Mouse (Mus musculus): ENCODE measurements at regions not wholly inside any gene's neighbourhood (a gene's known extent, or its start where the extent isn't known, plus 50 kb on each side); places are given as distances from the start of the nearest gene placed in this dataset.

DNA sequence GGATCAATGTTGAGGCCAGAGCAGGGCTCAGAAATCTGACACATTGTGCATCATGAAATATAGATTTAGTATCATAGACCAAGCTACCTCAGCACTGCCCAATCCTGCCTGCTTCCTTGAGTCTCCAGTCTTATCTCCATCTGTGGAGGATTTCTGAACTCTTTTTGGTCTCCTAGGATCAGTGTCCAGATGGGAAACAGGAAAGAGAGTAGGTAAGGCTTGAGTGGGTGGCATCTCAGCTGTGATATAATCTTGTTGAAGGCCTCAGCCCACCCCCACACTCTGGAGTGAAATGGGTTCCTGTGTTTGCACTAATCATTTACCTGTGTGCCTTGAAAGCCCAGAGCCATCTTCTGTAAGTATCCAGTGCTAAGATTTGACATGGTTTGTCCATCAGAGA lies 74.3 kb upstream of the Aff3 start:
- Histone ChIP-seq H3K27ac (ENCODE audit: insufficient read depth, low read length) (no peak overlapping the region), H3K4me3 (replicated peaks; ENCODE audit: insufficient read depth, low read depth, low read length) (no peak overlapping the region), H3K4me1 (ENCODE audit: control insufficient read depth, insufficient read depth, low read length) (0 out of 2 replicates have a peak, but pooled peaks cover 2% of the 10 kb centered on the region), H3K27me3 (ENCODE audit: control insufficient read depth, insufficient read depth, low read length) (no peaks in the 10 kb centered on the region)
- TF ChIP-seq POLR2A (IDR thresholded peaks at IDR 0.05; ENCODE audit: borderline replicate concordance, insufficient read depth, low read length) (no peak), CTCF (IDR thresholded peaks at IDR 0.05; ENCODE audit: borderline replicate concordance, insufficient read depth, low read depth, low read length) (no peak)
- DNase-seq = no peak

DNA sequence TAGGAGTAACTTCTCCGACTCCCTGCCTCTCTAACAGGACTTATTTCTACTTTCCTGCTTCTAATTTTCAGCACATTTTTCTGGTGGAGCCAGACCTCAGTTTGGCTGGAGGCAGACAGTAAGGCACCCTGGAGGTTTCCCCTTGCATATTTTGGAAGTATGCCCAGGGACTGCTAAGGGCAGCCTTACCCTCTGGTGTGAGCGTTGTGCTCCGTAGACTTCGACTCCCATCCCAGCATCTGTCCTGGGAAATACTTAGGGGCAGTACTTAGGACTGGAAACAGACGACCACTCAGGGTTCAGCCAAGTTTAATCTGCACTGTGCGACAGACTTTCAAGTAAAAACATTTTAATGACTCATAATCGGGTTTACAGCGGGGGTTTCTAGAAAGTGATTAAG lies 71.0 kb upstream of the Aff3 start:
- TF ChIP-seq CTCF (IDR thresholded peaks at IDR 0.05; ENCODE audit: borderline replicate concordance, insufficient read depth, low read depth, low read length) (no peak), POLR2A (IDR thresholded peaks at IDR 0.05; ENCODE audit: borderline replicate concordance, insufficient read depth, low read length) (no peak)
- DNase-seq = peak in 1 of 2 experiments; percentile 26
- H3K4me3 ChIP-seq (replicated peaks; ENCODE audit: insufficient read depth, low read depth, low read length) = no peak overlapping the region
- H3K4me1 ChIP-seq (ENCODE audit: control insufficient read depth, insufficient read depth, low read length) = 0 out of 2 replicates have a peak, but pooled peaks cover 2% of the 10 kb centered on the region
- H3K27me3 ChIP-seq (ENCODE audit: control insufficient read depth, insufficient read depth, low read length) = no peaks in the 10 kb centered on the region
- no peak overlapping the region for H3K27ac ChIP-seq (ENCODE audit: insufficient read depth, low read length)
- 10% methylated on average over 8 of the region's 8 CpGs for WGBS

DNA sequence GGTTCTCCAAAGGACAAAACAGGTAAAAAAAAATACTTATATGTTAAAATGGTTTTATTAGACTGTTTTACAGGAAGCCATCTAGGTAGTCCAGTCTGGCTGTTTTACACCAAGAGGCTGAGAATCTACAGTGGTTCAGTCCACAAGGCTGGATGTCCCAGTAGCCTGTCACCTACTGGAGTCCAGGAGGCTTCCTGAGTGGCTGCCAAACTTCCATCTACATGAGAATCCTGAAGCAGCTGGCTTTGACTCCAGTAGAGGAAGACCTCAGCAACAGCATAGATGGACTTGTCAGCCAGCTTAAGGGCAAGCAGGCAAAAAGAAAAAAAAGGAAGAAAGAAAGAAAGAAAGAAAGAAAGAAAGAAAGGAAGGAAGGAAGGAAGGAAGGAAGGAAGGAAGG lies 68.4 kb upstream of the Aff3 start:
- Histone ChIP-seq H3K27ac (ENCODE audit: insufficient read depth, low read length) (no peak overlapping the region), H3K27me3 (ENCODE audit: control insufficient read depth, insufficient read depth, low read length) (no peaks in the 10 kb centered on the region), H3K4me1 (ENCODE audit: control insufficient read depth, insufficient read depth, low read length) (0 out of 2 replicates have a peak, but pooled peaks cover 2% of the 10 kb centered on the region), H3K4me3 (replicated peaks; ENCODE audit: insufficient read depth, low read depth, low read length) (no peak overlapping the region)
- no peak for DNase-seq
- TF ChIP-seq POLR2A (IDR thresholded peaks at IDR 0.05; ENCODE audit: borderline replicate concordance, insufficient read depth, low read length) (no peak), CTCF (IDR thresholded peaks at IDR 0.05; ENCODE audit: borderline replicate concordance, insufficient read depth, low read depth, low read length) (no peak)

DNA sequence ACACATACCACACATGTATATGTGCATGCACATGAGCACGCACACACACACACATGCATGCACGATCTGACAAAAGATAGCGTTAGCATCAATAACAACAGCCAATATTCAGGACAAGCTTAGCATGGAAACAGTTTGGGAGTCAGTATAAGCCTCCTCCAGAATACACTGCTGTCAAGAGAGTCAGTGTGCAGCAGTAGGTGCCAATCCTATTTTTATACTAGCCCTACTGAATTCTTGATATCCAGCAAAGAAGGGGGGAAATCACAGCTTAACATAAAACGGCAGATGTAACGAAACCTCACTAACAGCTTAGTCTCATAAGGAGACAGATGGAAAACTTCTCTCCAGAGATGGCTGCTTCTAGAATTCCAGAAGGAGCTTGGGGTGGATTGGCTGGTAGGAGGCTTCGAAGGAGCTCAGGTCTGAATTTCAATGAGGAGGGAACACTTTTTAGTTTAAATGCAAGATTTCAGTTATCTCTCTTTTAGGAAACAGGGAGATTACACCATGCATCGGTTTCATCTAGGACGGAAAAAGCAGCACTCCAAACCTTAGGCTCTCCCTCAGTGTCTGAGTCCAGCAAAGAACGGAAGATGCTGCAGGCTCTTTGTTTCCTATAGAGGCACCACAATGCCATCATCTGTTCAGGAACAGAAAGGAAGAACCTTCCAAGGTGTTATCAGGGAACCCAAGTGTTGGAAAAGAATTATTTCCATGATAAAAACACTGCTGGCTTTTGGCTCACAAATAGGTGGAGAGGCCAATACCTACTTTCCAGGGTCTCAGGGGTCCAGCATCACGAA lies 65.4 kb upstream of the Aff3 start:
- no peak overlapping the region for H3K4me3 ChIP-seq (replicated peaks; ENCODE audit: insufficient read depth, low read depth, low read length)
- no peaks in the 10 kb centered on the region for H3K27me3 ChIP-seq (ENCODE audit: control insufficient read depth, insufficient read depth, low read length)
- 57% methylated on average over 10 of the region's 10 CpGs for WGBS
- H3K27ac ChIP-seq (ENCODE audit: insufficient read depth, low read length) = no peak overlapping the region
- TF ChIP-seq CTCF (IDR thresholded peaks at IDR 0.05; ENCODE audit: borderline replicate concordance, insufficient read depth, low read depth, low read length) = no peak
- no peak for TF ChIP-seq POLR2A (IDR thresholded peaks at IDR 0.05; ENCODE audit: borderline replicate concordance, insufficient read depth, low read length)
- DNase-seq = peak in 1 of 2 experiments; percentile 5
- H3K4me1 ChIP-seq (ENCODE audit: control insufficient read depth, insufficient read depth, low read length) = no peaks in the 10 kb centered on the region

DNA sequence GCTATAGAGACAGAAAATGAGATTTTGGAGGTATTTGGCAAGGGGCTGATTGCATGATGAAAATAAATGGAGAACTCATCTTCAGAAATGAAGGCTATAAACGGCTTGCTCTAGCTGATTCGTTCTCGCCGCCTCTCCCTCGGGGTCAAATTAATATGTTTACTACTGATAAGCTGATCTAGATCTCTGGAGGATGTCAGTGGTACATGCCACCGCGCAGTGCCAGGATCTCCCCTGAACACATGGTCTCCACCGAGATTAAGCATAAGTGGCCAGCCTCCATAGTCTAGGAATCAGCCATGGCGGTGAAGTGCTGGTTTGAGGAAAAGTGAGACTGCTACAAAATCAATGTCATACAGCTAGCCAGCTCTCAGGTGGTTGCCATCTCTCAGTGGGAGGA lies 61.0 kb upstream of the Aff3 start:
- no peaks in the 10 kb centered on the region for H3K27me3 ChIP-seq (ENCODE audit: control insufficient read depth, insufficient read depth, low read length)
- TF ChIP-seq CTCF (IDR thresholded peaks at IDR 0.05; ENCODE audit: borderline replicate concordance, insufficient read depth, low read depth, low read length) = no peak
- TF ChIP-seq POLR2A (IDR thresholded peaks at IDR 0.05; ENCODE audit: borderline replicate concordance, insufficient read depth, low read length) = no peak
- WGBS = 90% methylated on average over 9 of the region's 9 CpGs
- no peaks in the 10 kb centered on the region for H3K4me1 ChIP-seq (ENCODE audit: control insufficient read depth, insufficient read depth, low read length)
- H3K27ac ChIP-seq (ENCODE audit: insufficient read depth, low read length) = no peak overlapping the region
- no peak for DNase-seq
- H3K4me3 ChIP-seq (replicated peaks; ENCODE audit: insufficient read depth, low read depth, low read length) = no peak overlapping the region

DNA sequence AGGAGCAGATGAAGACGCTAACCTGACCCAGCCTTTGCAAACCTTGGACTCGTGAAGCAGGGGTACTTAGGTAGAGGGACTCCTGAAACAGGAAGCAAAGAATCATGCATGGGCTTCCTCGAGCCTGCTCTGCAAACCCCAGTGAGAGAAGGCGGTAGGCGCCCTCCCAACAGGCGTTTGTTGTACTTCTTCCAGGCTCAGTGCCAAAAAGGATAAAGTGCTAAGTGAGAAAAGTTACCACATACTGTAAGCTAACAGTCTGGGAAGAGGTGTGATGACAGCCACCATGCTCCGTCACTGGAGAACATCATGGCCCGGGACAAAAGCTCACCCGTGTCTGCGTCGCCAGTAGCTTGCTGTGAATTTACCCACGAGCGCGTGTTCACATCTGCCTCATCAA lies 59.9 kb upstream of the Aff3 start:
- DNase-seq = no peak
- no peaks in the 10 kb centered on the region for H3K4me1 ChIP-seq (ENCODE audit: control insufficient read depth, insufficient read depth, low read length)
- no peak overlapping the region for H3K4me3 ChIP-seq (replicated peaks; ENCODE audit: insufficient read depth, low read depth, low read length)
- H3K27me3 ChIP-seq (ENCODE audit: control insufficient read depth, insufficient read depth, low read length) = no peaks in the 10 kb centered on the region
- 92% methylated on average over 14 of the region's 14 CpGs for whole genome bisulfite sequencing
- H3K27ac ChIP-seq (ENCODE audit: insufficient read depth, low read length) = no peak overlapping the region
- no peak for TF ChIP-seq CTCF (IDR thresholded peaks at IDR 0.05; ENCODE audit: borderline replicate concordance, insufficient read depth, low read depth, low read length)
- no peak for TF ChIP-seq POLR2A (IDR thresholded peaks at IDR 0.05; ENCODE audit: borderline replicate concordance, insufficient read depth, low read length)

DNA sequence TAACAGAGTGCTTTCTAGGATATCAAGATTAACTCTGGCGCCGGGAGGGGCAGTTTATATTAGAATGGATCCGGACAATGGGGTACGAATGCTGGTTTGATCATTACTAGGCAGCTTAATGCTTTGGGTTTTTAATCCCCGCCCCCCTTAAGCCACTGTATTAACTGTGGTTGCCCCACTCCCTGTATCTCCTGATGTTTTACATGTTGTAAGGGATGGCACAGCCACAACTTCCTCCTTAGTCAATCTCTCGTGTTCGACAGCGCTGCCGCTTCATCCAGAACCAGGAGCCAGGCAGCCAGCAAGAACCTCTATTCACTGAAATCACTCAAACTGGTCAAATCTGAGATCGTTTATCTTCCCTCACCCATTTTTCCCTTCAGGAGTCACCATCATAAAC lies 57.4 kb upstream of the Aff3 start:
- Histone ChIP-seq H3K27ac (ENCODE audit: insufficient read depth, low read length) (no peak overlapping the region), H3K4me1 (ENCODE audit: control insufficient read depth, insufficient read depth, low read length) (no peaks in the 10 kb centered on the region), H3K4me3 (replicated peaks; ENCODE audit: insufficient read depth, low read depth, low read length) (no peak overlapping the region), H3K27me3 (ENCODE audit: control insufficient read depth, insufficient read depth, low read length) (no peaks in the 10 kb centered on the region; the same call in 1 of the 2 replicates)
- TF ChIP-seq CTCF (IDR thresholded peaks at IDR 0.05; ENCODE audit: borderline replicate concordance, insufficient read depth, low read depth, low read length) (no peak), POLR2A (IDR thresholded peaks at IDR 0.05; ENCODE audit: borderline replicate concordance, insufficient read depth, low read length) (no peak)
- DNase-seq = no peak
- 96% methylated on average over 10 of the region's 10 CpGs for WGBS

DNA sequence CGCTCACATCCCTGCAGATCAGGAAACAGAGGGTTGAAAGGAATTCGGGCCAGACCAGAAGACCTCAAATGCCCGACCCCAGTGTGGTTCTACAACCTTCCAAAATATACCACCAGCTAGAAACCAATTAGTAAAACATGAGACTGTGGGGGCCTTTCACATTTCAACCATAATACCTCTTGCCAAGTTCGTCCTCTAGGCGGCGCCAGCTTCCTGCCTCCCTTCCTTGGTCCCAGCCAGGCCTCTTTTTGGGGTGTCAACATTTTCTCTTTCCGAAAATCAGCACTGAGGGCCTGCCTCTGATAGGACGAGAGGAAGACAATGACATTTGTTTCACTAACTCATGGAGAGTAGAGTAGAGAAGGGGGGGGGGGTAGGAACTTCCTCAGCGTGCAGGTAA lies 55.5 kb upstream of the Aff3 start:
- Histone ChIP-seq H3K27me3 (ENCODE audit: control insufficient read depth, insufficient read depth, low read length) (no peaks in the 10 kb centered on the region; the same call in 1 of the 2 replicates), H3K4me3 (replicated peaks; ENCODE audit: insufficient read depth, low read depth, low read length) (no peak overlapping the region), H3K4me1 (ENCODE audit: control insufficient read depth, insufficient read depth, low read length) (no peaks in the 10 kb centered on the region), H3K27ac (ENCODE audit: insufficient read depth, low read length) (no peak overlapping the region)
- TF ChIP-seq CTCF (IDR thresholded peaks at IDR 0.05; ENCODE audit: borderline replicate concordance, insufficient read depth, low read depth, low read length) = peak; percentile 15; the same call in 1 of the 2 replicates
- TF ChIP-seq POLR2A (IDR thresholded peaks at IDR 0.05; ENCODE audit: borderline replicate concordance, insufficient read depth, low read length) = no peak
- WGBS = 54% methylated on average over 9 of the region's 9 CpGs
- no peak for DNase-seq
